Comparison of ENCODE assay signal across 16 mouse cellular contexts in genomic region chr2:169722341-169722740, GRCm38 (mm10).
A peak's percentile ranks its signal among the peaks of the same experiment; 100 is the strongest.
DNase-seq lines count a peak whose midpoint lies in the region; ATAC-seq and TF ChIP-seq lines count a peak whose summit lies in the region.
"Had no signal": no experiment of that assay in that cellular context is flagged by ENCODE, and none has a peak within 500 bp of the region (broad histone marks: within the 10 kb centered on the region; RNA-seq: fewer than 3 reads in every experiment).

No protein-coding gene starts in this region.

- H3K4me2 ChIP-seq in kidney, embryonic 14.5 days (replicated peaks; ENCODE audit: low read depth, low read length), result no peak overlapping the region

- no peak for TF ChIP-seq POLR2A in small intestine, adult 2 months (IDR thresholded peaks at IDR 0.05; ENCODE audit: low read depth, low read length)

- no peak overlapping the region for H3K4me3 ChIP-seq in gastrocnemius, adult 2 months
- no peak overlapping the region for H3K4me3 ChIP-seq in kidney, embryonic 14.5 days (ENCODE audit: low read length)
- H3K4me3 ChIP-seq in small intestine, adult 2 months (ENCODE audit: low read depth, low read length), result no peak overlapping the region
- H3K4me3 ChIP-seq: embryonic facial prominence, embryonic 10.5 days; layer of hippocampus, adult 2 months had no signal

- no peak for ATAC-seq in kidney, embryonic 14.5 days (ENCODE audit: low FRiP score, low TSS enrichment)

- no peaks in the 10 kb centered on the region for H3K27me3 ChIP-seq in kidney, embryonic 14.5 days (ENCODE audit: control insufficient read depth, insufficient read depth, low read length)
- no peaks in the 10 kb centered on the region for H3K27me3 ChIP-seq in small intestine, adult 2 months (ENCODE audit: control insufficient read depth, insufficient read depth, low read length)

- no peak for TF ChIP-seq CTCF in gastrocnemius, adult 2 months (IDR thresholded peaks at IDR 0.05)
- TF ChIP-seq CTCF in small intestine, adult 2 months (IDR thresholded peaks at IDR 0.05; ENCODE audit: extremely low read depth, insufficient read length, insufficient replicate concordance, low read depth, low read length), result no peak

- H3K36me3 ChIP-seq in kidney, embryonic 14.5 days (ENCODE audit: control insufficient read depth, insufficient read depth, low read length), result no peaks in the 10 kb centered on the region
- H3K36me3 ChIP-seq in small intestine, adult 2 months (ENCODE audit: control insufficient read depth, insufficient read depth, low read length), result no peaks in the 10 kb centered on the region
- H3K36me3 ChIP-seq: embryonic facial prominence, embryonic 10.5 days had no signal

- no peaks in the 10 kb centered on the region for H3K9me3 ChIP-seq in kidney, embryonic 14.5 days (ENCODE audit: control insufficient read depth, low read length)
- H3K9me3 ChIP-seq: embryonic facial prominence, embryonic 10.5 days had no signal

- H3K9ac ChIP-seq in kidney, embryonic 14.5 days (ENCODE audit: low read depth, low read length), result no peak overlapping the region

- H3K27ac ChIP-seq in gastrocnemius, adult 2 months, result peak overlapping the region; percentile 90
- peak overlapping the region; percentile 51; the same call in 1 of the 2 replicates for H3K27ac ChIP-seq in kidney, embryonic 14.5 days (ENCODE audit: low read depth, low read length)
- peak overlapping the region; percentile 51; the same call in 1 of the 2 replicates for H3K27ac ChIP-seq in small intestine, adult 2 months (ENCODE audit: insufficient read depth, low read depth, low read length)
- H3K27ac ChIP-seq: embryonic facial prominence, embryonic 10.5 days; layer of hippocampus, adult 2 months had no signal

- peaks cover 32% of the 10 kb centered on the region for H3K4me1 ChIP-seq in kidney, embryonic 14.5 days (ENCODE audit: control insufficient read depth, insufficient read depth, low read length)
- no peaks in the 10 kb centered on the region; the same call in 1 of the 2 replicates for H3K4me1 ChIP-seq in small intestine, adult 2 months (ENCODE audit: control insufficient read depth, insufficient read depth, insufficient read length, low read length)

- no peak for DNase-seq in gastrocnemius, adult 2 months
- no peak for DNase-seq in gastrocnemius, adult 8-10 months (ENCODE audit: low spot score in 2 of 2)
- DNase-seq in lung, postnatal 10 days, result peak; percentile 25
- DNase-seq in lung, adult 18-20 months, result no peak
- DNase-seq in cerebellum, adult 11-12 months, result no peak
- DNase-seq in adrenal gland, adult 2 months, result no peak
- DNase-seq: cerebellum, adult 9-10 months; heart, adult 11 months; heart, postnatal 10 days; liver; spleen, adult 18-20 months; thymus, adult 18-20 months had no signal

- WGBS in kidney, embryonic 14.5 days, result 32% methylated on average over 6 of the region's 6 CpGs
- 77% methylated on average over 6 of the region's 6 CpGs for WGBS in small intestine, adult 2 months

- intact Hi-C loops in gastrocnemius, adult 2 months (cut with DNase I), result no loop called here
